Comparison of ENCODE assay signal across 9 mouse cellular contexts in the genomic region with DNA sequence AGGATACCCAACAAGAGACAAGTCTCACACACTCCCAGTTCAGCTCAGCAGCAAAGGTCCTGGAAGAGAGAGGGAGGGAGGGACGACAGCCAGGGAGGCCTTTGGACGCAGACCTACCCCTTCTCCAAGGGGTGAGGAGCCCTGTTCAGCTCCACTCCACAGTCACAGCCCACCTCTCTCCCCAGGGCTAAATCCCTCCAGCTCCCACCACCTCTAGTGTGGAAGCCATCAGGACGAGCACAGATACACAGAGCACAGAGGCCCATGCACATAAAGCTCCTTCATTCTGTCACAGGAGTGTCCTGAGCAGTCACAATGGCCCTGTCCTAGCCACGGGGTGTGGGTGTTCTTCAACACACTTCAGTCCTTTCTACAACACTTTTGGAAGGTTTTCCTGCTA.
DNase-seq lines count a peak whose midpoint lies in the region; ATAC-seq and TF ChIP-seq lines count a peak whose summit lies in the region.
"Had no signal": no experiment of that assay in that cellular context is flagged by ENCODE, and none has a peak within 500 bp of the region (broad histone marks: within the 10 kb centered on the region; RNA-seq: fewer than 3 reads in every experiment).

No protein-coding gene starts in this region.

- H3K4me1 ChIP-seq in heart, adult 2 months (ENCODE audit: control insufficient read depth, insufficient read depth, low read length) = peaks cover 52% of the 10 kb centered on the region
- peaks cover 60% of the 10 kb centered on the region for H3K4me1 ChIP-seq in thymus, adult 2 months (replicated peaks; ENCODE audit: control insufficient read depth, insufficient read depth, low read length)
- peaks cover 86% of the 10 kb centered on the region for H3K4me1 ChIP-seq in liver, embryonic 15.5 days (replicated peaks)

- TF ChIP-seq CTCF in heart, adult 2 months (IDR thresholded peaks at IDR 0.05) = no peak
- no peak for TF ChIP-seq CTCF in thymus, adult 2 months (IDR thresholded peaks at IDR 0.05; ENCODE audit: borderline replicate concordance, control insufficient read depth, extremely low read depth, insufficient read depth, low read length, poor library complexity)

- 16% methylated on average over 4 of the region's 4 CpGs for WGBS in heart, adult 2 months
- WGBS in thymus, adult 2 months = 59% methylated on average over 4 of the region's 4 CpGs
- 35% methylated on average over 4 of the region's 4 CpGs for WGBS in liver, embryonic 15.5 days (ENCODE audit: insufficient replicate concordance)

- no peaks in the 10 kb centered on the region for H3K27me3 ChIP-seq in heart, adult 2 months (ENCODE audit: control insufficient read depth, insufficient read depth, low read length)
- no peaks in the 10 kb centered on the region for H3K27me3 ChIP-seq in thymus, adult 2 months (ENCODE audit: control insufficient read depth, insufficient read depth, low read length)
- H3K27me3 ChIP-seq in liver, embryonic 15.5 days = no peaks in the 10 kb centered on the region

- H3K79me2 ChIP-seq in heart, adult 2 months (replicated peaks; ENCODE audit: control insufficient read depth, insufficient read depth, low read length) = peaks cover 11% of the 10 kb centered on the region

- DNase-seq in heart, adult 2 months = peak in 1 of 2 experiments; percentile 57
- no peak for DNase-seq in heart, postnatal 14 days
- DNase-seq in thymus, adult 2 months = no peak
- no peak for DNase-seq in thymus, postnatal 0 days (ENCODE audit: low spot score)
- DNase-seq in frontal cortex, postnatal 10 days (ENCODE audit: low spot score in 2 of 2) = no peak
- DNase-seq in retina, postnatal 1 day = no peak
- DNase-seq: right cerebral cortex, postnatal 25 days had no signal

- no peak overlapping the region; the same call in 1 of the 2 replicates for H3K4me2 ChIP-seq in liver, embryonic 15.5 days

- H3K9ac ChIP-seq in heart, adult 2 months (ENCODE audit: low read depth, low read length) = peak overlapping the region; percentile 3
- no peak overlapping the region; the same call in 1 of the 2 replicates for H3K9ac ChIP-seq in liver, embryonic 15.5 days

- TF ChIP-seq EP300 in heart, adult 2 months (IDR thresholded peaks at IDR 0.05; ENCODE audit: insufficient read depth, low read depth, low read length) = no peak

- H3K36me3 ChIP-seq in heart, adult 2 months (ENCODE audit: control insufficient read depth, insufficient read depth, low read length) = peaks cover 19% of the 10 kb centered on the region
- no peaks in the 10 kb centered on the region for H3K36me3 ChIP-seq in thymus, adult 2 months (ENCODE audit: control insufficient read depth, insufficient read depth, low read length)
- peaks cover 6% of the 10 kb centered on the region; the same call in 1 of the 2 replicates for H3K36me3 ChIP-seq in liver, embryonic 15.5 days (replicated peaks)

- no peak for ATAC-seq in liver, embryonic 15.5 days (ENCODE audit: insufficient read depth)
- no peak for ATAC-seq in cerebellum, adult (ENCODE audit: insufficient number of reproducible peaks, low FRiP score, low TSS enrichment)

- no peak overlapping the region for H3K4me3 ChIP-seq in heart, adult 2 months
- no peak overlapping the region for H3K4me3 ChIP-seq in thymus, adult 2 months (ENCODE audit: control insufficient read depth, insufficient read depth, low read length)
- H3K4me3 ChIP-seq in liver, embryonic 15.5 days (replicated peaks) = no peak overlapping the region

- H3K27ac ChIP-seq in heart, adult 2 months = peak overlapping the region; percentile 95
- peak overlapping the region; percentile 30 for H3K27ac ChIP-seq in thymus, adult 2 months (ENCODE audit: control insufficient read depth, insufficient read depth, low read length)
- peak overlapping the region; percentile 87 for H3K27ac ChIP-seq in liver, embryonic 15.5 days (replicated peaks)

- TF ChIP-seq POLR2A in heart, adult 2 months (IDR thresholded peaks at IDR 0.05; ENCODE audit: insufficient read depth, low read depth, low read length) = no peak
- TF ChIP-seq POLR2A in thymus, adult 2 months (IDR thresholded peaks at IDR 0.05; ENCODE audit: control insufficient read depth, extremely low read depth, insufficient read depth, low read length, poor library complexity) = no peak

- intact Hi-C loops in heart, adult 2 months (cut with DNase I) = loop anchor here (2.0 kb wide), 1 partner anchor 13 kb away; no protein-coding TSS in a partner anchor
- intact Hi-C loops in heart, postnatal 14 days (cut with DNase I) = loop anchor here (5.0 kb wide), 1 partner anchor 154 kb away; no protein-coding TSS in a partner anchor

- no peaks in the 10 kb centered on the region for H3K9me3 ChIP-seq in liver, embryonic 15.5 days (replicated peaks)

Comparison
In these comparisons a context has a peak if more than half of its experiments do, and no peak if none do; other contexts are left out.
1. H3K27ac ChIP-seq: peak in every context shown above with its lines; median percentile 95 in heart, adult 2 months; 87 in liver, embryonic 15.5 days; 30 in thymus, adult 2 months.